Mouse (Mus musculus) lung, postnatal 0 days (tissue): Measurements from ENCODE around the gene Mical2. TPM values are rescaled to one million over a fixed set of nuclear protein-coding genes. Genes with fewer than 3 reads are reported as not detected.

Source experiments
- ATAC-seq: fragments of 200-750 bp; cut with Nextera tagmentation; 2 replicates; pipeline ENCODE4 v1.8.0; 2017; ENCODE audit warnings: moderate library complexity
- DNase-seq: peaks from one replicate; pipeline ENCODE4 v3.0.0-alpha.2; 2016; ENCODE audit warnings: low spot score
- H3K27ac ChIP-seq: fragments of 300-500 bp; sonication (generic); 2 replicates; pipeline ENCODE4 v1.5.1; 2014; ENCODE audit warnings: antibody characterized with exemption, mild to moderate bottlenecking, low read length, mixed read lengths
- H3K27me3 ChIP-seq: fragments of 300-500 bp; sonication (generic); replicated peaks from 2 replicates; pipeline ENCODE4 v1.6.1; 2014; ENCODE audit warnings: low read length, mixed read lengths; ENCODE audit not compliant: insufficient read depth
- H3K36me3 ChIP-seq: fragments of 300-500 bp; sonication (generic); 2 replicates; pipeline ENCODE4 v1.6.1; 2014; ENCODE audit warnings: low read length, mixed read lengths; ENCODE audit not compliant: insufficient read depth
- H3K4me1 ChIP-seq: fragments of 300-500 bp; sonication (generic); 2 replicates; pipeline ENCODE4 v1.6.1; 2014; ENCODE audit warnings: antibody characterized with exemption, low read depth, low read length, mixed read lengths; ENCODE audit not compliant: insufficient read depth
- H3K4me2 ChIP-seq: fragments of 300-500 bp; sonication (generic); replicated peaks from 2 replicates; pipeline ENCODE4 v1.6.1; 2014; ENCODE audit warnings: low read depth, mild to moderate bottlenecking, low read length, moderate library complexity, mixed read lengths
- H3K4me3 ChIP-seq: fragments of 300-500 bp; sonication (generic); 2 replicates; pipeline ENCODE4 v1.5.1; 2014; ENCODE audit warnings: low read depth, low read length
- H3K9ac ChIP-seq: fragments of 300-500 bp; sonication (generic); replicated peaks from 2 replicates; pipeline ENCODE4 v1.6.1; 2014; ENCODE audit warnings: low read depth, mild to moderate bottlenecking
- H3K9me3 ChIP-seq: fragments of 300-500 bp; sonication (generic); 2 replicates; pipeline ENCODE4 v1.6.1; 2016; ENCODE audit warnings: low read length, mixed read lengths
- CTCF ChIP-seq: IDR thresholded peaks from 2 replicates; pipeline ENCODE4 v1.5.1; 2016; ENCODE audit warnings: antibody characterized with exemption, mild to moderate bottlenecking
- EP300 ChIP-seq: IDR thresholded peaks from 2 replicates; pipeline ENCODE4 v1.6.1; 2016; ENCODE audit warnings: antibody characterized with exemption, mild to moderate bottlenecking, control low read depth
- WGBS: fragments of 180-500 bp; shearing (Covaris S2); extraction: QIAGEN DNeasy Blood & Tissue Kit; methylation state at CpG from one replicate; pipeline ENCODE4 v1.1.7; 2014; 5-methylcytosine and 5-hydroxymethylcytosine counted together
- polyA plus RNA-seq: library from polyadenylated mRNA; unstranded; fragments of >200 nt; fragmentation: Nextera tagmentation; extraction: Ambion mirVana; gene quantifications from 2 replicates; pipeline ENCODE4 v1.2.1, GENCODE M21; 2015

Gene Mical2
- polyA plus RNA-seq, 1 experiment from 2014 or later, result 19.7 TPM

GRCm38 (mm10) chr7:112295426-112296221 lies 70.0 kb downstream of the Mical2 start:
- Histone ChIP-seq H3K9me3 (no peaks in the 10 kb centered on the region), H3K36me3 (no peaks in the 10 kb centered on the region), H3K4me1 (peaks cover 26% of the 10 kb centered on the region), H3K9ac (no peak overlapping the region), H3K4me3 (no peak overlapping the region), H3K4me2 (no peak overlapping the region), H3K27me3 (no peaks in the 10 kb centered on the region), H3K27ac (peak overlapping the region; percentile 49; the same call in 1 of the 2 replicates)
- TF ChIP-seq EP300, result no peak
- TF ChIP-seq CTCF, result no peak
- no peak for DNase-seq
- 44% methylated on average over 8 of the region's 8 CpGs for WGBS
- ATAC-seq, result no peak

- H3K4me2 ChIP-seq, result no peak overlapping the region
- no peak for DNase-seq
- no peak for ATAC-seq
These were observed 72.4 kb downstream of the Mical2 start for GRCm38 (mm10) chr7:112298032-112298431.

GRCm38 (mm10) chr7:112298871-112299422 lies 73.3 kb downstream of the Mical2 start:
- Histone ChIP-seq H3K27me3 (no peaks in the 10 kb centered on the region), H3K36me3 (no peaks in the 10 kb centered on the region), H3K4me2 (no peak overlapping the region), H3K27ac (peak overlapping the region; percentile 55), H3K9ac (no peak overlapping the region), H3K4me1 (peaks cover 26% of the 10 kb centered on the region), H3K4me3 (no peak overlapping the region), H3K9me3 (no peaks in the 10 kb centered on the region)
- 46% methylated on average over 3 of the region's 3 CpGs for WGBS
- TF ChIP-seq EP300, result peak; percentile 77
- TF ChIP-seq CTCF, result no peak
- ATAC-seq, result peak; percentile 12; the same call in 1 of the 2 replicates
- no peak for DNase-seq

More at GRCm38 (mm10) chr7:112298032-112298431, 72.4 kb downstream of the Mical2 start:
- no peaks in the 10 kb centered on the region for H3K36me3 ChIP-seq
- H3K9me3 ChIP-seq, result no peaks in the 10 kb centered on the region
- peak overlapping the region; percentile 55; the same call in 1 of the 2 replicates for H3K27ac ChIP-seq
- no peaks in the 10 kb centered on the region for H3K27me3 ChIP-seq
- peaks cover 26% of the 10 kb centered on the region for H3K4me1 ChIP-seq
- H3K9ac ChIP-seq, result no peak overlapping the region
- H3K4me3 ChIP-seq, result no peak overlapping the region
- TF ChIP-seq EP300 (no peak), CTCF (no peak)
- WGBS, result 16% methylated on average over 9 of the region's 9 CpGs

DNA sequence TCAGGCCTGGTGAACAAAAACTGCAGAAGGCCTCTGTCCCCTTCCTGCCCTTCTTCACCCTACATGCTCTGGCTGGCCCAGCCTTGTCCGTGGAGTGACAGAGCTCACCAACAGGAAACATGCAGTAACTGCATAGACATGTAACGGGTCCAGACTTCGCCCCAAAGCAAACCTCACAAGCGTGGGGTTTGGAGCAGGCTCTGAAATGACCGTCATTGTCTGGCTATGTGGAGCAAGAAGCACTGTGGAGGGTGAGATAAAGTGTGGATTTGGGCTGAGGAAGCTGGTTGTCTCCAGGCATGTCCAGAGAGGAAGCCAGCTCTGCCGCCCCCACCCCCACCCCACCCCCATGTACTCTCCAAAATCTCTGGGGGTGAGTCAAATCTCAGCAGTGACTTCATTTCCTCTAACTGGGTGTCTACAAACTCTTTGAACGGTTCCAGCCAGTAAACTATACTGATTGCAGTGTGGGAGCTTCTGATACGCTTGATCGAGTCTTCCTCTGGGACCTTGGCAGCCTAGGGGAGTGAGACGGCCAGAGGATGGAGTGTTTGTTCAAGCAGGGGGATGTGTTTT lies 74.0 kb downstream of the Mical2 start:
- Histone ChIP-seq H3K4me3 (no peak overlapping the region), H3K27ac (peak overlapping the region; percentile 55), H3K4me1 (peaks cover 26% of the 10 kb centered on the region), H3K27me3 (no peaks in the 10 kb centered on the region), H3K9ac (no peak overlapping the region), H3K9me3 (no peaks in the 10 kb centered on the region), H3K4me2 (no peak overlapping the region), H3K36me3 (no peaks in the 10 kb centered on the region)
- WGBS, result 19% methylated on average over 10 of the region's 10 CpGs
- TF ChIP-seq CTCF (peak; percentile 18; the same call in 1 of the 2 replicates), EP300 (no peak; the same call in 1 of the 2 replicates)
- peak; percentile 82 for ATAC-seq
- peak; percentile 75 for DNase-seq

- no peaks in the 10 kb centered on the region for H3K27me3 ChIP-seq
- no peaks in the 10 kb centered on the region for H3K9me3 ChIP-seq
- no peak overlapping the region for H3K9ac ChIP-seq
- WGBS, result 23% methylated on average over 5 of the region's 5 CpGs
- ATAC-seq (no peak), DNase-seq (no peak)
- H3K4me2 ChIP-seq, result no peak overlapping the region
- peak overlapping the region; percentile 55 for H3K27ac ChIP-seq
- no peaks in the 10 kb centered on the region for H3K36me3 ChIP-seq
- H3K4me3 ChIP-seq, result no peak overlapping the region
- TF ChIP-seq CTCF (no peak), EP300 (no peak)
- H3K4me1 ChIP-seq, result peaks cover 26% of the 10 kb centered on the region
These were observed 74.5 kb downstream of the Mical2 start for GRCm38 (mm10) chr7:112300141-112300540.

- ATAC-seq, result no peak
- H3K27ac ChIP-seq, result no peak overlapping the region; the same call in 1 of the 2 replicates
These were observed 75.4 kb downstream of the Mical2 start for GRCm38 (mm10) chr7:112301052-112301451.

More at GRCm38 (mm10) chr7:112301052-112301451, 75.4 kb downstream of the Mical2 start:
- no peaks in the 10 kb centered on the region for H3K9me3 ChIP-seq
- H3K4me3 ChIP-seq, result no peak overlapping the region
- H3K4me1 ChIP-seq, result peaks cover 21% of the 10 kb centered on the region
- no peak overlapping the region for H3K9ac ChIP-seq
- H3K36me3 ChIP-seq, result no peaks in the 10 kb centered on the region
- no peak overlapping the region for H3K4me2 ChIP-seq
- TF ChIP-seq EP300, result no peak
- TF ChIP-seq CTCF, result peak; percentile 59
- no peaks in the 10 kb centered on the region for H3K27me3 ChIP-seq
- no peak for DNase-seq
